Mouse (Mus musculus) stomach, postnatal 0 days (tissue): ENCODE results near the gene Ccdc102a.

Experiments
- CTCF ChIP-seq: IDR thresholded peaks from 2 replicates; pipeline ENCODE4 v1.5.1; 2016; ENCODE audit warnings: antibody characterized with exemption, low read depth, mild to moderate bottlenecking, moderate library complexity
- EP300 ChIP-seq: optimal IDR thresholded peaks from 2 replicates; pipeline ENCODE3; 2016; ENCODE audit warnings: antibody characterized with exemption

DNA sequence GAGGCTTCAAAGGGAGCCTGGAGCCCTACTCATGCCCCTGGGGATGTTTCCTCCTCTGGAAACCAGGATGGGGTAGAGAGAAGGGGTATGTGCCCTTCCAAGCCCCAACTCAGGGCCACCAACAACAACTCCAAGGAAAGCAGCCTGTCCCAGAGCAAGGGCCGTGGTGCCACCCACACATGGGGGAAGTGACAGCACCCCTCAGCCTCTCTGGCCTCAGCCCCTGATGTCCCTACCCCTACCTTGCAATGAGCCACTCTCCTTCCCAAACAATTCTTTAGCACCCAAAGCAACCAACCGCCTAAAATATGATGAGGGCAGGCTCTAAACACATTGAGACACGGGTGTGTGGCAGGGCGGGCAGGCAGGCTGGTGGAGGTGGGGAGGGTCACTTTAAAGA, 47.9 kb downstream of the Ccdc102a start:
- TF ChIP-seq EP300 = no peak
- TF ChIP-seq CTCF = no peak
